Mouse (Mus musculus): ENCODE measurements at regions not wholly inside any gene's neighbourhood (a gene's known extent, or its start where the extent isn't known, plus 50 kb on each side); places are given as distances from the start of the nearest gene placed in this dataset.

DNA sequence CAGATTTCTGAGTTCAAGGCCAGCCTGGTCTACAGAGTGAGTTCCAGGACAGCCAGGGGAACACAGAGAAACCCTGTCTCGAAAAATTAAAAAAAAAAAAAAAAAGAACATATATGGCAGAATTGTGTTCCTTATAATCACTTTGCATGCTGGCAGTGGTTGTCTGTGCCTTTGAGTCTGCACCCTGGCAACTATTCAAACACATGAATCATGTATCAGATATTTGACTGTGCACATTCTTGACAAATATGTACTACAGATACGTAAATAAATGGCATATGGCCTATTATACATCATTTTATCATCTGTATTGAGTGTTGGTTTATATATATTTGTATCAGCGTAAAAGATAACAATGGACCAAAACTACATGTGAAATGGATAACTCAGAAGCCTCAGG, 246.7 kb upstream of the N4bp1 start:
- TF ChIP-seq CTCF (conservative IDR thresholded peaks at IDR 0.05 in 1 of 2, IDR thresholded peaks at IDR 0.05 in 1 of 2; ENCODE audit: low read depth in 2 of 2, low read length in 2 of 2): no peak
- TF ChIP-seq EP300 (IDR thresholded peaks at IDR 0.05; ENCODE audit: low read length): no peak
